Mouse (Mus musculus): ENCODE results near the gene Ddx23.
A peak's percentile ranks its signal among the peaks of the same experiment; 100 is the strongest.

Gene Ddx23

DNA sequence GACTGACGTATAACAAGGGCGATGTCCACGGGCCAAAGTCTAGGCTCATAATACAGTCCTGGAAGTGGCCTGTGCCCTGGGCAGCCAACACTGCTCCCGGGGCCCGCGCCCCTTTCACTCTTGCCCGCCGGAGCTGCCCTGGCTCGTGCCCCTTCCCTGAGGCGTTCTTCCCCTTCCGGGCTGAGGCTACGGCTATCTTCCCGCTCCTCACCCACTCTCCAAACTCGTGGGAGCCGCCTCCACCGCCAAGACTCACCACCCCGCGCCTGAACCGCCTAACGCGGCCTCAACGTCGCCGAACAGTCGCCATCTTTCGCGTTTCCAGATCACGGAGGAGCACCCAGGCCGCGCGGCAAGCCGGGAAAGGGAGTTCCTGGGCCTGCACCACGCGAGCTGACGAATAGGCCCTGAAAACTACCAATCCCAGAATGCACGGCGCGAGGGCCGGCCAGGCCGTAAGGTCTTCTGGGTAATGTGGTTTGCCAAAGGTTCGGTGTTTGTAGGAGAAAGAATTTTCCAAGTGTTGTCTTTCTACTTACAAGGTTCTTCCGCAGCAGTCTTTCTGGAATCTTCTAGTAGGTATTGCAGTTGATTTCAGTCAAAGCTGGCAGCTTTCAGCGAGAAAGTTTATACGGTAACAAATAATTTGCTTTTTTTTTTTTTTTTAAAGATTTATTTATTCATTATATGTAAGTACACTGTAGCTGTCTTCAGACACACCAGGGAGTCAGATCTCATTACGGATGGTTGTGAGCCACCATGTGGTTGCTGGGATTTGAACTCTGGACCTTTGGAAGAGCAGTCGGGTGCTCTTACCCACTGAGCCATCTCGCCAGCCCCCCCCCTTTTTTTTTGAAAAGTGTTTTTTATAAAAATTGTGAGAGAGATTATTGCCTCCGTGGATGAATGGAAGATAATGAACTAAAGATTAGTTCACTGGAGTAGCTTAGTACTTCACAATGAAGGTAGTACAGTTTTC is at the start of gene Ddx23:
Ddx23 (minus strand) TSS at position 328 of the 979 bp plus-strand sequence.
- peak; percentile 97 for DNase-seq

DNA sequence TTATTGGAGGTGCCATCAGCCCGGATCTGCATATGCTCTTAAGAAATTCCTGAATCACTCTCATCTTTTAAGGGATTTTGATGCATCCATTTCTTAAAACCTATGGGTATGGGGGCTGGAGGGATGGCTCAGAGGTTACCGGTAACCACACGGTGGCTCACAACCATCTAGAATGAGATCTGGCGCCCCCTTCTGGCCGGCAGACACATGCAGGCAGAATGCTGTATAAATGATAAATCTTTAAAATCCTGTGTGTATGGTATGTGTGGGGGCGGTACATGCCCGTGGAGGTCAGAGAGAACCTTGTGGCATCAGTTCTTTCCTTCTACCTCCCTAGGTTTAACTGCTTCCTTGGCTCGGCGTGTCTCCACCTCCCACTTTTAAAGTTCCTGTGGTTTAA is 47.7 kb upstream of the Ddx23 start:
- DNase-seq: peak; percentile 87

DNA sequence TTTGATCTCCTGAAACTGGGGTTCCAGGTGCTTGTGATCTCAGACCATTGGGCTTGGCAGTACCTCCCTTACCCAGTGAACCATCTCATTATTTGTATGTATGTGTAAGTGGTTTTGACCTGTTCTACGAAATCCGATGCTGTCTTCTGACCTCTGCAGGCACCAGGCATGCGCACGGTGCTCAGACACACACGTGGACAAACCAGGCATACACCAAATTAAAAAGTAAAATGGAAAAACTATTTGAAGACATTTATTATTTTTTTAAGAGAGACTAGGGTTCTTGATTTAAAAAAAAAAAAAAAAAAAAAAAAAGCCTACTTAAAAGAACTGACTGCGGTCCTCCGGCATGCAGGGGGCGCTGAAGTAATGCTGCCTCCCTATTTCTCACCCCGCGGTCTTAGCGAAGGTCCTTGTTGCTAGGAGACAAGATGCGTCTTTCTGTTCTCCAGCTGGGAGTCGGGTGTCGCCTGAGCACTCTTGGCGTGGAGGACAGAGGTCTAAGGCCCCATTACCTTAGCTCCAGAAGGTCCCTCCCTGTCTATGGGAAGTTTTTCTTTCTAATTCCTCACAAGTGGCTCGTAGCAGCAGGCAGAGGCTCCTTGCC is 45.2 kb upstream of the Ddx23 start, which contains the start of gene Ccdc65:
Ccdc65 (plus strand) TSS at position 442 of the 607 bp plus-strand sequence.
- DNase-seq: peak; percentile 93

DNA sequence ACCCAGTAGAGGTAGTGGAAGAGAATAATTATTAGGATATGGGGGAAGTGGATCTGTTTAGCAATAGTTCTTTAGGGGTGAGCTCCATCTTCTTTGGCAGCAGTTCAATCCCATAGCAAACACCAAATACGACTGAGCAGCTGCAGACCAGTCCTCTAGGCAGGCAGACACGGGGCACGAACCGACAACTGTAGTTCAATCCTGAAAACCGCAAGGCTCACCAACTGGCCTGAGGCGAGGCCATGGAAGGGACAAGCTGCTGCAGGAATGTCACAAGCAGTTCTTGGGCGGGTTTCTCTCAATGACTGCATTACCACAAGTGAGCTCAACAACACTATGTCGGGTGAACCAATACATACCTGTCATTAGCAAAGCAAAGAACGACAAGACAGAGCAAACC is 41.6 kb upstream of the Ddx23 start:
- DNase-seq: no peak

DNA sequence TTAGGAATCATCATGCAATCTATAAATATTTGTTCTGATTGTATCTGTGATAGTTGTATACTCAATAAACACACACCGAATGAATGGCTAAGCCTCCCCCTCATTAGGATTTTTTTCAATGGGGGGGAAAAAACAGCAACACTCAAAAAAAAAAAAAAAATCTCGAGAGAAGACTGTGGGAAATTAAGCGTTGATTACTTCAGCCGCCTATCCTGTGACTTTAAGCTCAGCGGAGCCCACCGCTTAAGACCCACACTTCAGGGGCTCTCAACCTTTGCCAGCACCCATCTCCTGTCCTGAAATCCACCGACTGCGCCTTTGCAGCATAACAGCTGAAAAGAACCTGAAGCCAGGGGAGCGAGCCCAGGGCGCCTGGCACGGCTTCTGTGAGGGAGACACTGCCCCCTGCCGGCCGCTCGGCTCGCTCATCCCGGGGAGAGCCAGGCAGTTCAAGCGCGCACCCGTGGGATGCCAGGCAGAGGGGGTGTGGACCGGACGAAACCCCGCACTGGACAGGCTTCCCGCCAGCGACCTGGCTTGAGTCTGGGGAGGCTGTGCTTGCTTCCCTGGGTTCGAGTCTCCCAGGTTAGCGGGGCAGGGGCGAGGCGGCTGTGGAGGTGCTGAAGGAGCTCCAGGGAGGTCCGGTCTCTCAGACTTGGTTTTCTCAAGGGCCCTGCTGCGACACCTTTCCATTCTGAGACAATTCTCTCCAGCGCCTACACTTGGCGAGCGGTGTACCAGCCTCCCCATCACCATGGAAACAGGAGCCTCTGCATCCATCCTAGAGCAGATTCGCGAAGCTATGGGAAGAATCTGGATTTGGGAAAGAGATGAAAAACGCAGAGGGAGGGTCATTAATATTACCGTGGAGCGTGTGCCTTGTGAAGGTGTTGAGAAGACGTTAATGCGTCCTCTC is 36.8 kb upstream of the Ddx23 start:
- peak; percentile 94 for DNase-seq

DNA sequence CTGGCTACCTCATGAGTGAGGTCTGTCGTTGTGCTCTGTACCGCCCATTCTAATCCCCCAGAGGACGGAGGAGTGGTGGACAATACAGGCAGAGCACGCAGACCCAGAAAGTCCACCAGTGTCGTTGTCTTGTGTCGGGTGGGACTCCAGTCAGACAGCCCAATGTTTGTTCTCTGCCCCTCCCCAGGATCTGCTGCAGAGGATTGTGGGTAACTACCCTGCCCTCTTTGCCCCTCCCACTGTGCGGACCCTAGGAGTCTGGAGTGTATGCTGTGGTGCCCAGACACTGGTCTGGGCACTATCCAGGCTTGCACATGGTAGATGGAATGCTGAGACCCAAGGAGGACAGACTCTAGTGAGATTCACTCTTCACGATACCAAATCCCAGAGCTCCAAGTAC is 33.5 kb upstream of the Ddx23 start:
- no peak for DNase-seq

DNA sequence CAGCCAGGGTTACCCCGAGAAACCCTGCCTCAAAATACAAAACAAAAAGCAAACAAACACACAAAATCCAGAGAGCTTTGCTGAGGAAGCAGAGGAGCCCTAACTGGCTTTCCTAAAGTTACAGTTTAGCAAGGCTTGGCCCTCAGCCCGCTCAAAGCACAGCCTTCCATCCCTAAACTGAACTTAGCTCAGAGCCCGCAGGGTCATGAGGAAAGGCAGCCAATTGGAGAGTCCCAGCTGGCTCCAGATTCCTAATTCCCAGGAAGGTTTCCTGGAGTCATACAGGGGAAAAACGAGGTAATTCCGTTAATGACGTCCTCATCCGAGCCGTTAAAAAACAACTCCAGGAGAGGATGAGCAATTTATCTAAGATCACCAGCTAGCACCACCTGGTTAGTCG is 33.0 kb upstream of the Ddx23 start:
- DNase-seq: peak; percentile 82

DNA sequence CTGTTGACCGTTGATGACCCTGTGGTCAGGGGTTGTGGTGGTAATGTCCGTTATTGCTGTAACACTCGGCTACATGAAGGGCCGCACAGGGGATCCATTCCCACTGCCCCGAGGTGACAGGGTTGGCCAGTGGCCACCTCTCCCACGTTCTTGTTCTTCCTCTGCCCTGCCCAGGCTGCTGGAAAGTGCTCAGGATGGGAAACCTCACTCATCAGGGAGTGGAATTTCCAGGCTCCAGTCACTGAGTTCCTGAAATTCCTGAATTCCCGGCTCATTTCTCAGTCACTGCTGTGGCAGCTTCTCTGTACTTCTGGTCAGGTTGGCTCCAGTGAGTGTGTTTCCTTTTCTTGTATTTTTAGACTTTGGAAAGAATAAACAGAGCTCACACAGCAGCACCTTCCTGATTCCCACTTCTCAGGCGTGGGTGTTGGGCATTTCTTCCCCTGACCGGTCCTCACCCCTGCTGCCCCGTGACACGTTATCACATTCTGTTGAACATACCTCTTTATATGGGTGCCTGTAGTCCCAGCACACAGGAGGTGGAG is 29.5 kb upstream of the Ddx23 start:
- DNase-seq: peak; percentile 77

DNA sequence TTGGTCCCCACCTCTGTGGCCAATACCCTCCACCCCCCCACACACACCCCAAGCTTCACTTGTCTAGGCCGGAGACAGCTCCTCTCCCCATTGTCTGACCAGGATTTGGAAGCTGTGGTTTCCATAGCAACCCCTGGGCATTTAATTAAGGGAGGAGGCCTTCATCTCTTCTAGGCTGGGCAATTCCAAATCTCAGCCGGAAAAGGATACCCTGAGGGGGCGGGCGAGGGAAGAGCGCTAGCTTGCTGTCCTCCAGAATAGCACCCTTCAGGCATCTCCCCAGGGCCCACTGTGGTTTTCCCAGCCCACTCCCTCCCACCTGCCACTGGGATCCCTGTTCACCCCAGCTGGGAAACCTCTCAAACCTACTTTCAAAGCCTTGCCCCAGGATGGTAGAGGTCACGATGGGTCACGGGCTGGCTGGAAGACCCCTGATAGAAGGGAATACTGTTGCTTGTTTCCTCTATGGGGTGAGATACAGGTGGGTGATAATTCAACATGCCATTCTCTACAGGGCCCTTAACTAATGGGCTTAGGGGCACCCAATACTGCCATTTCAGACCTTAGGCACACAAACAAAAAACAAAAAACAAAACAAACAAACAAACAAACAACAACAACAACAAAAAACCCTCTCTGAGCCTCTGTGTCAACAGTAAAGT is 28.9 kb upstream of the Ddx23 start:
- DNase-seq: peak; percentile 41

DNA sequence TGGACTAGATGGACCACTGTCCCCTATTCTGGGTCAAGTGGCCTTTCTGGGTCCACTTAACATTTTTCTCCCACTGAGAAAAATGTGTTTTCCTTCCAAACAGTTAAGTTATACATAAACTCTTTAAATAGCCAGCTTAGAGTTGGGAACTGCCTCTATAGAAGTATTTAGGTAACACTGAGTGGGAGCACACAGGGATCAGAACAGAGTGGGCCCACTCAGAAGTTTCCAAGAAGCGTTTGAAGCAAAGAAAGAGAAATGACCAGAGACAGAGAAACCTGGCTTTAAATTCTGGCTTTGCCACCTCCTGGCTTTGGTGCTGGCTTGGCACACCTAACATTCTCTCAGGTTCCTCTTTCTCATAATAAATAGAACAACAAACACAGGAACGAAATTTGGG is 27.0 kb upstream of the Ddx23 start:
- no peak for DNase-seq

DNA sequence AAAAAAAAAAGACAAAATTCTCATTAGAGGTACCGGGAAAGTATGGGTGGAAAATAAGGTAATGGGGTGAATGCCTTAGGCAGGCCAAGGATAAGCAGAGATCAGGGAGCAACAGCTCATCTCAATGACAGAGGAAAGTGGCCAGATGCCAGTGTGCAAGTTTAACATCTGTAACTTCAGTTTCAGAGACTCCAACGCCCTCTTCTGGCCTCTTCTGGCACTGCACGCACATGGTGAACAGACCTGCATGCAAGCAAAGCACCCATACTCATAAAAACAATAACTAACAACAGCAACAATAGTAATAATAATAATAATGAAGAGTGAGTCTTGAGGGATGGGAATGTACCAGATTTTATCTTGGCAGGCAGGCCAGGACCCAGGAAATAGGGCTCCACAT is 23.2 kb upstream of the Ddx23 start:
- peak; percentile 39 for DNase-seq

DNA sequence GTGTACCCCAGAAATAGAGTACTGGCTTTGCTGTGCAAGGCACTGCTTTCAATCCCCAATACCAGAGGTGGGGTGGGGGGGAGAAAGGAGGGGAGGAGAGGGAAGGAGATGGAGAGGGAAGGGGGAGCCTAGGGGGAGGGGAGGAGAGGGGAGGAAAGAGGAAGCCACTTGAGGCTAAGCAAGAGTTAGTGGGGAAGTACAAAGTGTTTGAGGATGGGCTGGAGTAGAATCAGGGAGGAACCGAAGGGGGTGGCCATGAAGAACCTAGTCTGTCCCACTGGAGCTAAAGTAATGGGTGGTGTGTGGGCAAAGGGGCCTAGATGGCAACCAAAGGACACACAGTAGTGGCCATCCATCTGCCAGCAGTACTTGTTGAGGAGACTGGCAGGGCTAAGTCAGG is 21.1 kb upstream of the Ddx23 start:
- DNase-seq: no peak

DNA sequence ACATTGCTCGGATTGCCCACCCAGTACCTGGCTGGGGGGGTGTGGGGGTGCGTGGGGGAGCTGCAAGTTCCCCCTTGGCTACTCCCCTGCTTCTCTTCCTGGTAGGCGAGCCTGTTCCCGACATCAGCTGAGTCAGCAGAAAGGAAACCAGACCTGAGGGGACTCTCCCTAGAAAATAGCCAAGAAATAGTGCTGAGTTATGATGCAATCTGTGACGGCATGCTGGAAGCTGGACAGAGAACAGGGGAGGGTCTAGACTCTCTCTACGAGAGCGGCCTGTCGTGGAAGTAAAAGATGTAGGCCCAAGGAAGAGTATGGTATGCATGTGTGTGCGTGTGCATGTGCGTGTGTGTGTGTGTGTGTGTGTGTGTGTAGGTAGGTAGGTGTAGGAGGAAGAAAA is 20.5 kb upstream of the Ddx23 start:
- DNase-seq: no peak

DNA sequence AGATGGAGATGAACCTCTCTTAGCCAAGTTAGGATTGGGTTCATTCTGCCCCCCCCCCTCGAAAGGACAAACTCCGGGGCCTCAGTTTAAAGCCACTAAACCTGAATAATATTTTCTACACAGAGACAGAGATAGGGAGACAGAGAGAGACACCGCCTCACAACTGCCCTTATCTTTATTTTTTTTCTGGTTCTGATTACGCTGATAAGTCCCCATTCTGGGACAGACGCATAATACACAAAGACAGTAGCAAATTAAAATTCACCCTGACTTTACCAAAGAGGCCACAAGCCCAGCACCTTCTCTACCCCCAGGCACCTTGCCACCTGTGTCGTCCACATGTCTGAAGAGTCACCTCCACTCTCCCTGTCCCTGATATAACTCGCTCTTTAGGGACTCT is 18.9 kb upstream of the Ddx23 start:
- DNase-seq: no peak

DNA sequence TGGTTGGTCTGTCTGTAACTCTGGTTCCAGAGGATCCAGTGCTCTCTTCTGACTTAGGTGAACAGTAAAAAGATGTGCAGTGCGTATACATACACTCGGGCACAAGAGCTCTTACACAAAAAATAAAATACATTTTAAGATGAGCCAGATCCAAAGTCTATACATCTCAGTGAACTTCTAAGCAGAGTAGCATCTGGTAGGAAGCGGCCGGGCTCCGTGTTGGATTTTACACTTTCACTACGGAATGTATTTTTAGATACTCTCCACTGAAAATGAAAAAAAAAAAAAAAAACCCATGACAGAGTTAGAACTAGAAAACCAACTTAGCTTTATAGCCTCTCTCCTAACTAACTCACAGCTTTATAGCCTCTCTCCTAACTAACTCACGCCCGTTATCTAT is 18.0 kb upstream of the Ddx23 start:
- no peak for DNase-seq

DNA sequence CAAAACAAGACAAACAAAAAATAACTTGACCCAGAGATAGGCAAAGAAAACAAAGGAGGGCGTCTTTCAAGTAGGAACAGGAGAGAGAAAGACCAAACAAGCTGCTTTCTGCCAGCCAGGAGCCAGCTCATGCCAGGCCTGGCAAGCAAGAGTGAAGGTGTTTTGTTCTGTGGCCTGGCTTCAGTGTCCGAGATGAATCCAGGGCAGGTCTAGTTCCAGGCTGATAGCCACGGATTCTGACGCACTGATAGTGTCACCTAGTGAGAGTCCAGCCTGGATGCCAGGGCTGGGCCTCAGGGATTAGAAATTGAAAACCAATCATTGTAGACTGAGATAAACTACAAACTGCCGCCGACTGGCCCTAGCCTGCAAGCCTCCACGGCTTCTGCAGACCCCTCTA is 15.3 kb upstream of the Ddx23 start:
- DNase-seq: no peak

DNA sequence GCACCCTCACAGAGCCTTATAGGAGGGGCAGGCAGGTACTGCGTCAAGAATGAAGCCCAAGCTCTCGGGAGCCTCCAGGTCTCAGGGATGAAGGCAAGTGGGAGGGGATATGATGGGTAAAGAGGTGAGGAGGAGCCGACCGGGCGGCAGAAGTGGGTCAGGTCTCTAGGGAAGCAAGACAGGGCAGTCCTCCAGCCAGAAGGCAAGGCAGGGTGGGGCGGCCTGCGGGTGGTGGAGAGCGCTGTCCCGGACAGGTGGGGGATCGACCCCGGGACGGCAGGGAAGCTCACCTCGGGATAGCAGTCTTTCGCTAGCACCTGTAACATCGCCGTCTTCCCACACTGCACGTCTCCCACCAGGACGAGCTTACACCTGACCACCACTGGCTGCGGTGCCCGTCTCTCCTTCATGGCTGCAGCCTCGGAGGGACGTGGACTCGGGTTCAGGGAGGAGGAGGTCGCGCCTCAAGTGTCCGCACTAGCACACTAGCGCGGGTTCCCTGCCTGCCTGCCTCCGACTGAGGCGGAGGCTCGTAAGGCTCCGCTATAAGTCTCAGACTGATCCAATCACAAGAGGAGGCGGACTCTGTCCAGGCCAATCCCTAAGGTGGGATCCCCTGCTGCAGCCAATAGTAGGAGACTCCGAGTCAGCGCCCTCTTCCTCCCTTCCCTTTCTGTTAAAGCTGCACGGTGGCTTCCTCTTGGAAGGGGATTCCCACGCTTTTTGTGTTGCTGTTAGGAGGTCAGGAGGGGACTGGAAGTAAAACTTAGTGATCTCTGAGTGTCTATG is 14.4 kb upstream of the Ddx23 start, which contains the start of gene Rnd1:
Rnd1 (minus strand) TSS at position 522 of the 789 bp plus-strand sequence.
- peak; percentile 89 for DNase-seq

DNA sequence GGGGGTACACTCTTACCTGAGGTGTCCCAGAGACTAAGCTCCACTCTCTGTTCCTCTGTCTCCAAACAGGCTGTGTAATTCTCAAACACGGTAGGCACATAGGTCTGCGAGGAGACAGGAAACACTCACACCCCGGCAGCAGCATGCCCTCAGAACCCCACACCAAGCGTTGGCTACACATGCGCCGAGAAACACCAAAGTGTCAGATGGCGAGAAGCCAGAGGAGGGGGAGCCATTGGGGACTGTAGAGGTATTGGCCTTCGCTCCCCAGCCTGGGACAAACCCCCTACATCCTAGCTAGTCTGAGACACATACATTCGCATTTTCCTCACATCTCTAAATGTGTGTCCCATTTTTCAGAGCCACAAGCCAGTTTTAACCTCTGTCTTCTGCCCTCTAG is 13.8 kb upstream of the Ddx23 start:
- DNase-seq: peak; percentile 34

DNA sequence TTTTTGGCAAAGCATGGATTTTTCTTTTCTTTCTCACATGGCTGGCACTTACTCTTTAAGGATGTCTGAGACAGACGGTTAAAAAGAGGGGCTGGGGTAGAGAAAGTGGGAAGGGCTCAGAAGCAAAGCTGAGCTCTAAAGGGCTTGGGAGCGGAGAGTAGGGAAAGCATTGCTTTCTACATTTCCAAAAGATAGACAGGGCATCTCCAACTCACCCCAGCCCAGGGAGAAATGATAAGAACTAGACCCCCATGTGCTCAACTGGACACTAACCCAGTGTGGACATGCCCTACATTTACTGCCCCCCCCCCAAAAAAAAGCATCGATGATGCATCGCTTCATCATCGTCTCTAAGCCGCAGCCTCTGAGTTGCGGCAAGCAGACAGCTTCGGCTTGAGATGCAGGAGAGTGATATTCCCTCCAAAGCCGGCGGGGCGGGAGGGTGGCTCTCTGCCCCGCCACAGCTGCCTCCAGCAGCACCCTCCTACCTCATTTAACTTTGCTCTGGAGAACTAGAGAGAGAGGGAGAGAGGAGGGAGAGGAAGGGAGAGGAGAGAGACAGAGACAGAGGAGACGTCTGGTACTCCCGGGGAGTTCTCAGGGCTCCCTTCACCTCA is 13.0 kb upstream of the Ddx23 start:
- DNase-seq: no peak

DNA sequence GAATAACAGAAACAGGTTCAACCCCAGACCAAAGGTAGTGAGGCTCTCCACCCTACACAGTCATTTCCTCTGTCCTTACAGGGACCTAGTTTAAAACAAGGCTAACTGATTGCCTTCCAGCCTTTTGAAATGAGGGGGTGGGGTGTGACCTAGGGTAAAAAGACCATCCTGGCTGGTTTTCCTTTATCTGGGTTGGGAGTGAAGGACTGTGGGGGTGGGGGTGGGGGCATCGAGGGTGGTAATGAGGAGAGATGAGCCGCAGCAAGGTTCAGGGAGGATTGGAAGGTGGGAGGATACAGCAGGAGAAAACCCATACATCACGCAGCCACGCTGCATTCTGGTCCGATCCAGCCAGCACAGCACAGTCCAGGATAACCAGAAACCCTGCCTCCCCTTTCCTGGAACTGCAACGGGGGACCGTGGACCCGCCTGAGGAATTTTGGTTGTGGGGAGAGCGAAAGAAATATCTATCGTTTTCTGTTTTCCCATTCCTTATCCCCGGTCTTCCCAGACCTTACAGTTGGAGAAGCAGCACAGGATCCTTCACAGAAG is 12.4 kb upstream of the Ddx23 start:
- DNase-seq: no peak

All from kidney, postnatal 10 days (tissue).